Mouse (Mus musculus): ENCODE results near the gene Klf8. TPM values are rescaled to one million over a fixed set of nuclear protein-coding genes. Genes with fewer than 3 reads are reported as not detected.

The Klf8 gene
- total RNA-seq (2014; fragmentation: Nextera tagmentation) (1.3 and 2.4 TPM in 2 replicates), total RNA-seq (2017) (0.75 and 2.8 TPM in 2 replicates)

DNA sequence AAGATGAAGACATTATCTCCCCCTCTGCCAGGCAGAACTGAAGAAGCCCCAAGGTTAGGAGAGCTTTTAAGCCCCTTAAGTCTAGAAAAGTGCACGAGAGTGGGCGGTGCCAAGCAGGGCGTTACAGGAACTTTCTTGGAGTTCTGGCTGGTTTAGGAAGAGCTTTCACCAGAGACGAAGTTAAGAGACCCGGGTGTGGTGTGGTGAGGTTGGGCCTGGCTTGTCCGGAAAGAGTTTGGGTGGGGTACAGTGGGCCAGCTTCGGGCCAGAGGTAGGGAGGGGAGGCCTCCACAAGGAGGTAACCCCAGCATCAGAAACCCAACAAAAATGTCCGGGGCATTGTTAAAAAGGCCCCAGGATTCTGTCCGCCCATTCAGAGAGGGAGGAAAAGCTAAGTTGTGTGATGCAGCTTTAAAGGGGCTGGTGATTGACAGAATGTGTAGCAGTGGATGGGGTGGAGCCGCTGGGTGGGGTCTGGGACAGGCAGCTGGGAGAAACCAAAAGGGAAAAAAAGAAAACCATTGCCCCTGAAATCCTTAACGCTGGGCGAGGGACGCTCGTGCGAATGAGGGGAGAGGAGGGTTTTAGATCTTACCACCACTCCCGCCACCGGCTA, at the start of gene Klf8:
Gene Klf8, plus strand, starts transcription at position 163 of the 616 bp plus-strand sequence.
- peak; percentile 63 for ATAC-seq (replicated peaks; ENCODE audit: low FRiP score, low TSS enrichment, poor library complexity, severe bottlenecking)

GRCm38 (mm10) chrX:153199185-153199584, 38.1 kb upstream of the Klf8 start:
- peak; percentile 57; the same call in 1 of the 2 replicates for ATAC-seq (replicated peaks; ENCODE audit: low FRiP score, low TSS enrichment, poor library complexity, severe bottlenecking)

DNA sequence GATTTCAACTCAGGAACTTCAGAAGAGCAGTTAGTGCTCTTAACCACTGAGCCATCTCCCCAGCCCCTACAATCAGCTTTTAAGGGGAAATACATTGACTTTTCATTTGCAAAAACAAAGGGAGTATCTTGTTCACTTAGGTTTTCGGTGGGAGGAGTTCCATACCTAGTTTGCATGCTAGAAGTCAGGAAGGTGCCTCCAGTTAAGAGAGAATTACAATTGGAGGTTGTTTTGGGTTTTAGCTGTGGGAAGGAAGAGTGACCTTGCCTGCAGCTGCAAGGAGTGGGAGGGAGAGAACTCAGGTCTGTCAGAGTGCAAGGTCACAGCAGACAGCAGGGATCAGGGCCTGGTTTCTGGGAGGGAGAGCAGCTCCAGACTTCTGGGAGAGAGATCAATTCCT, 26.2 kb upstream of the Klf8 start:
- no peak for ATAC-seq (replicated peaks; ENCODE audit: low FRiP score, low TSS enrichment, poor library complexity, severe bottlenecking)

DNA sequence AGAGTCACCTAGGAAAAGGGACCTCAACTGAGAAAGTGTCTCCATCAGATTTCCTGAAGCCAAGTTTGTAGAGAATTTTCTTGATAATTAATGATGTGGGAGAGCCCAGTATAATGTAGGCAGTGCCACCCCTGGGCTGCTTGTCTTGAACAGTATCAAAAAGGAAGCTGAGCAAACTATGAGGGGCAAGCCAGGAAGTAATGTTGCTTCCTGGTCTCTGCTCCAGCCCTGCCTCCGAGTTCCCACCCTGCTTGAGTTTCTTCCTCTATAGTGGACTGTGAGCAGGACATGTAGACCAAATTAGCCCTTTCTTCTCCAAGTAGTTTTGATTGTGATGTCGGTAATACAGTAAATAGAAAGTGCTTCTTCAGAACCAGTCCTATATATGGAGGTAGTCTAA, 6.0 kb upstream of the Klf8 start:
- no peak for ATAC-seq (replicated peaks; ENCODE audit: low FRiP score, low TSS enrichment, poor library complexity, severe bottlenecking)

- no peak for ATAC-seq (replicated peaks; ENCODE audit: low FRiP score, low TSS enrichment, poor library complexity, severe bottlenecking)
Measured at GRCm38 (mm10) chrX:153233255-153233654, 4.0 kb upstream of the Klf8 start.

GRCm38 (mm10) chrX:153237920-153238504, 746 bp downstream of the Klf8 start:
- ATAC-seq (replicated peaks; ENCODE audit: low FRiP score, low TSS enrichment, poor library complexity, severe bottlenecking): peak; percentile 97

DNA sequence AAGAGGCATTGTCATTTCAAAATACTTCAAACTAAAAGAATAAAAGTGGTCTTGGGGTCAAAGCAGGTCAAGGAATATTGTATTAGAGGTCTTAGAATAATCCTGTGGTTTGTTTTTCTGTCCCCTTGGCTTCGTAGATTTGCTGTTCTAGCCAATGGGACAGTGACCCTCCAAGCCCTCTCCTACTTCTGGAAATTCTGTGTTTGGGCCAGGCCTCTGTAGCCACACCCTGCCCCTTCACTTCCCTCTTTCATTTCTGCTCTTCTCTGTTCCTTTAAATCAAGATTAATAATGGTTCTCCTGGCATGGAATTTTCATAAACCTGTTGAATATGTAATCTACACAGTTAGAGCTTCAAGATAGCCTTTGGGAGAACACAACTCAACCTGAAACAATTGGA, 17.0 kb downstream of the Klf8 start:
- no peak for ATAC-seq (replicated peaks; ENCODE audit: low FRiP score, low TSS enrichment, poor library complexity, severe bottlenecking)

- ATAC-seq (replicated peaks; ENCODE audit: low FRiP score, low TSS enrichment, poor library complexity, severe bottlenecking): peak; percentile 94
Measured at GRCm38 (mm10) chrX:153255504-153255903, 18.2 kb downstream of the Klf8 start.

DNA sequence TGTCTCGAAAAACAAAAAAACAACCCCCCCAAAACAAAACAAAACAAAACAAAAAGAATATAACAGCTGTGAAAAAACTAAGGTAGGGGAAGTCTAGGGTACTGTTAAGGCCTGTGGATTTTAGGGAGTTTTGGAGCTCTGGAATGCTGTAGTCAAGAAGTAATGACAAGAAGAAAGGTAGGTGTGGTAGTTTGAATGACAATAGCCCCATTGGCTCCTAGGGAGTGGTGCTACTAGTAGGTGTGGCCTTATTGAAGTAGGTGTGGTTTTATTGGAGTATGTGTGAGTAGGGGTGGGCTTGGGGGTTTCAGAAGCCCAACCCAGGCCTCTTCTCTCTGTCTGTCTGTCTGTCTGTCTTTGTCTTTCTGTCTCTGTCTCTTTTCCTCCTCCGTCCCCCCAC, 44.9 kb downstream of the Klf8 start:
- no peak for ATAC-seq (replicated peaks; ENCODE audit: low FRiP score, low TSS enrichment, poor library complexity, severe bottlenecking)

- ATAC-seq (replicated peaks; ENCODE audit: low FRiP score, low TSS enrichment, poor library complexity, severe bottlenecking): no peak
Measured at GRCm38 (mm10) chrX:153311356-153311755, 74.1 kb downstream of the Klf8 start.

- no peak for ATAC-seq (replicated peaks; ENCODE audit: low FRiP score, low TSS enrichment, poor library complexity, severe bottlenecking)
Measured at GRCm38 (mm10) chrX:153323105-153323504, 85.8 kb downstream of the Klf8 start.

GRCm38 (mm10) chrX:153334140-153334539, 96.9 kb downstream of the Klf8 start:
- peak; percentile 59; the same call in 1 of the 2 replicates for ATAC-seq (replicated peaks; ENCODE audit: low FRiP score, low TSS enrichment, poor library complexity, severe bottlenecking)

- peak; percentile 98 for ATAC-seq (replicated peaks; ENCODE audit: low FRiP score, low TSS enrichment, poor library complexity, severe bottlenecking)
Measured at GRCm38 (mm10) chrX:153359331-153360215, 122.3 kb downstream of the Klf8 start.

DNA sequence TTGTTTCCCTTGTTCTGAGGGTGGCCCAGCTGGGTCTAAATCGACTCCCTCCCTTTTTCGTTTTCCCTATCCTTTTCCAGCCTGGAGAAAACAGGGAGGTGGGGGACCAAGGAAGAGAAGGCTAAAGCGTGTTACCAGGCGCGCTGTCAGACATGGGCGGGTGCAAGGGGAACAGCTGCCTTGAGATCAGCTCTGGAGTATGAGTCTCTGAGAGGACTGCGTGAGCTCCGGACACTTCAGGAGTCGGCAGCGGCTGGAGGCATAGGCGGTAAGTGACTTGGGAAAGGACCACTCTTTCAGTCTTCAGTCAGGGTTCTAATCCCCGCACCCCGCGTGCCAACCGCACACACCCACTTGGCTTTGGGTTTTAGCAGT, 122.9 kb downstream of the Klf8 start:
- peak; percentile 66 for ATAC-seq (replicated peaks; ENCODE audit: low FRiP score, low TSS enrichment, poor library complexity, severe bottlenecking)

GRCm38 (mm10) chrX:153360666-153361269, 123.5 kb downstream of the Klf8 start:
- no peak for ATAC-seq (replicated peaks; ENCODE audit: low FRiP score, low TSS enrichment, poor library complexity, severe bottlenecking)

- peak; percentile 100 for ATAC-seq (replicated peaks; ENCODE audit: low FRiP score, low TSS enrichment, poor library complexity, severe bottlenecking)
Measured at GRCm38 (mm10) chrX:153366754-153367153, 129.5 kb downstream of the Klf8 start.

DNA sequence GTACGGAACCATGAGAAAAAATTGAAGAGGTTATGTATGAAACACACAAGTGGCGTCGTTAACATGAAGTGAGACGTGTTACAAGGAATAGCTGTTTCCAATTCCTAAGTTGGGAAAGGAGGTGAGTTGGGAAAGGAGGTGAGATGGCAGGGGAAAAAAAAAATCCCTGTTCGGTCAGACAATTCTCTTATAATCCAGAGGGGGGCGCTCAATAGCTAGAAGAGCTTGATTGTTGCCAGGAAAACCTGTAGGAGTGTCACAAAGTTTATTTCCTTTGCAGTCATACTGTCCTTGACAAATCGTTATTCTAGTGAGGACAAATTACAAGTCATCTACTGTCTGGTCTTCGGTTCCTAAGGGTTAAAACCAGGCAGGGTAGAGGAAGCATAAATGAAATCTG, 132.5 kb downstream of the Klf8 start:
- ATAC-seq (replicated peaks; ENCODE audit: low FRiP score, low TSS enrichment, poor library complexity, severe bottlenecking): no peak

GRCm38 (mm10) chrX:153375105-153375504, 137.8 kb downstream of the Klf8 start:
- ATAC-seq (replicated peaks; ENCODE audit: low FRiP score, low TSS enrichment, poor library complexity, severe bottlenecking): peak; percentile 82; the same call in 1 of the 2 replicates

GRCm38 (mm10) chrX:153381753-153382152, 144.5 kb downstream of the Klf8 start:
- ATAC-seq (replicated peaks; ENCODE audit: low FRiP score, low TSS enrichment, poor library complexity, severe bottlenecking): no peak

GRCm38 (mm10) chrX:153389291-153389690, 152.0 kb downstream of the Klf8 start:
- no peak for ATAC-seq (replicated peaks; ENCODE audit: low FRiP score, low TSS enrichment, poor library complexity, severe bottlenecking)
